Mouse (Mus musculus) olfactory bulb, adult 2 months (tissue): ENCODE results near the gene Tmigd3.

Experiments used
- CTCF ChIP-seq: fragments of 200-500 bp; IDR thresholded peaks from 2 replicates; pipeline ENCODE4 v1.5.1; 2012; ENCODE audit warnings: low read depth, mild to moderate bottlenecking, low read length, moderate library complexity; ENCODE audit not compliant: insufficient read depth
- POLR2A ChIP-seq: fragments of 200-500 bp; IDR thresholded peaks from 2 replicates; pipeline ENCODE4 v1.6.1; 2012; ENCODE audit warnings: mild to moderate bottlenecking, low read depth, low read length, moderate library complexity; ENCODE audit not compliant: insufficient read depth

DNA sequence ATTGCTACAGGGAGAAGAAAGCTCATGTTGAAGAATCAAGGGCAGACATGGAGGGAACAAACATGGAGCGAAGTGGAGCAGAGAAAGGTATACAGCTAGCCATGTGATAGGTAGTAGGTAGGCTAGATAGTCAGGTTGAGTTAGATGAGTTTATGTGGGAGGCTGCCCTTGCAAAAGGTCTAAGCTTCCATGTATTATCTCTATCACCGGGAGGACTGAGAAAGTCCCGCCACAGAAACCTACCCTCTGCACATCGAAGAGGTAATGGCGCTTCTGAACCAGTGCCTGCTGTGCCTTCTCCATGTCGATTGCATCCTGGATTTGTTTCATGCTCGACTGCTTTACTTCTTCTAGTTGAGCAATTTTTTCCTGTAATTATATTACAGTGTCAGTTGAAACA lies 80.6 kb downstream of the Tmigd3 start:
- TF ChIP-seq CTCF (no peak), POLR2A (no peak)
